Mouse (Mus musculus) liver, embryonic 14.5 days (tissue): Measurements from ENCODE around the gene Gtf3c2. TPM values are rescaled to one million over a fixed set of nuclear protein-coding genes. Genes with fewer than 3 reads are reported as not detected.

Experiments
- ATAC-seq: fragments of 200-750 bp; cut with Nextera tagmentation; 2 replicates; pipeline ENCODE4 v1.8.0; 2017; ENCODE audit warnings: moderate number of reproducible peaks, mild to moderate bottlenecking, moderate library complexity; ENCODE audit not compliant: insufficient read depth
- DNase-seq, 3 experiments: peaks; one replicate each; pipeline ENCODE4 v3.0.0-alpha.2; 2012 to 2013; ENCODE audit warnings: low read depth in 3 of 3, low spot score in 3 of 3
- H3K27ac ChIP-seq: fragments of 300-500 bp; sonication (generic); 2 replicates; pipeline ENCODE4 v1.5.1; 2014; ENCODE audit warnings: moderate library complexity, mild to moderate bottlenecking, control low read depth, inconsistent platforms
- H3K27me3 ChIP-seq: fragments of 300-500 bp; sonication (generic); 2 replicates; pipeline ENCODE4 v1.6.1; 2014; ENCODE audit warnings: mild to moderate bottlenecking, low read length, moderate library complexity; ENCODE audit not compliant: control insufficient read depth, insufficient read depth
- H3K36me3 ChIP-seq: fragments of 300-500 bp; sonication (generic); replicated peaks from 2 replicates; pipeline ENCODE4 v1.6.1; 2014; ENCODE audit warnings: low read depth; ENCODE audit not compliant: control insufficient read depth, insufficient read depth
- H3K4me1 ChIP-seq, 2 experiments: fragments of 200-500 bp in 1 of 2; fragments of 300-500 bp in 1 of 2; sonication (generic) in 1 of 2; replicated peaks; 2 replicates each; pipeline ENCODE4 v1.6.1; 2012 to 2014; ENCODE audit warnings: antibody characterized with exemption in 1 of 2, inconsistent platforms in 1 of 2, low read length in 1 of 2; ENCODE audit not compliant: control insufficient read depth in 2 of 2, insufficient read depth in 2 of 2
- H3K4me2 ChIP-seq: fragments of 300-500 bp; sonication (generic); 2 replicates; pipeline ENCODE4 v1.6.1; 2014; ENCODE audit warnings: low read depth, mild to moderate bottlenecking, control low read depth, moderate library complexity
- H3K4me3 ChIP-seq, 2 experiments: fragments of 200-500 bp in 1 of 2; fragments of 300-500 bp in 1 of 2; sonication (generic) in 1 of 2; 2 replicates each; pipeline ENCODE4 v1.5.1; 2012 to 2014; ENCODE audit warnings: low read depth in 2 of 2, low read length in 2 of 2, mild to moderate bottlenecking in 2 of 2, control low read depth in 1 of 2, inconsistent platforms in 1 of 2, moderate library complexity in 1 of 2; ENCODE audit not compliant: insufficient read depth in 1 of 2
- H3K9ac ChIP-seq: fragments of 300-500 bp; sonication (generic); replicated peaks from 2 replicates; pipeline ENCODE4 v1.6.1; 2014; ENCODE audit warnings: mild to moderate bottlenecking, control low read depth, moderate library complexity
- H3K9me3 ChIP-seq: fragments of 300-500 bp; sonication (generic); 2 replicates; pipeline ENCODE4 v1.6.1; 2016; ENCODE audit warnings: low read length, mixed read lengths; ENCODE audit not compliant: control insufficient read depth
- CTCF ChIP-seq: IDR thresholded peaks from 2 replicates; pipeline ENCODE4 v1.5.1; 2016; ENCODE audit warnings: antibody characterized with exemption, low read depth, control low read depth
- EP300 ChIP-seq: IDR thresholded peaks from 2 replicates; pipeline ENCODE4 v1.6.1; 2016; ENCODE audit warnings: antibody characterized with exemption, low read depth
- WGBS: fragments of 180-500 bp; shearing (Covaris S2); extraction: QIAGEN DNeasy Blood & Tissue Kit; methylation state at CpG from one replicate; pipeline ENCODE4 v1.1.7; 2014; ENCODE audit not compliant: insufficient replicate concordance; 5-methylcytosine and 5-hydroxymethylcytosine counted together
- polyA plus RNA-seq, 2 experiments: library from polyadenylated mRNA; depleted of rRNA in 1 of 2; stranded (reverse) in 1 of 2; unstranded in 1 of 2; fragments of >200 nt; fragmentation: Nextera tagmentation in 1 of 2; extraction: Ambion mirVana in 1 of 2; gene quantifications; 2 replicates each; pipeline versions ENCODE4 v1.2.1 to v1.2.3; 2012 to 2014

Gtf3c2 gene
- polyA plus RNA-seq, 2 experiments = 22.8 to 31.3 TPM

- H3K4me1 ChIP-seq = peaks cover 5 to 11% of the 10 kb centered on the region in 2 experiments
- peak overlapping the region; percentile 75 to 79 for H3K4me3 ChIP-seq
- 9% methylated on average over 42 of the region's 42 CpGs for WGBS
- H3K4me2 ChIP-seq = peak overlapping the region; percentile 93
- DNase-seq (peak in 1 of 3 experiments; percentile 40), ATAC-seq (peak; percentile 56)
- H3K9ac ChIP-seq = peak overlapping the region; percentile 94
- H3K27ac ChIP-seq = peak overlapping the region; percentile 83
- no peaks in the 10 kb centered on the region for H3K27me3 ChIP-seq
- H3K9me3 ChIP-seq = no peaks in the 10 kb centered on the region
- TF ChIP-seq CTCF = no peak
- TF ChIP-seq EP300 = no peak
- H3K36me3 ChIP-seq = peaks cover 52% of the 10 kb centered on the region
Measured at GRCm38 (mm10) chr5:31192045-31192938, 12.3 kb upstream of the Gtf3c2 start.

GRCm38 (mm10) chr5:31190201-31190600, 10.3 kb upstream of the Gtf3c2 start:
- 85% methylated on average over 9 of the region's 9 CpGs for WGBS
- ATAC-seq = no peak
- H3K27me3 ChIP-seq = no peaks in the 10 kb centered on the region
- H3K4me2 ChIP-seq = no peak overlapping the region
- peaks cover 40% of the 10 kb centered on the region for H3K36me3 ChIP-seq
- H3K9ac ChIP-seq = no peak overlapping the region
- H3K27ac ChIP-seq = no peak overlapping the region
- peaks cover 8 to 11% of the 10 kb centered on the region in 2 experiments for H3K4me1 ChIP-seq
- no peak for DNase-seq
- no peaks in the 10 kb centered on the region for H3K9me3 ChIP-seq
- no peak overlapping the region for H3K4me3 ChIP-seq
- no peak for TF ChIP-seq CTCF
- no peak for TF ChIP-seq EP300

GRCm38 (mm10) chr5:31188223-31188840, 8.4 kb upstream of the Gtf3c2 start:
- DNase-seq (no peak), ATAC-seq (no peak)
- Histone ChIP-seq H3K36me3 (peaks cover 33% of the 10 kb centered on the region), H3K4me1 (peaks cover 14% of the 10 kb centered on the region in 2 experiments), H3K9me3 (no peaks in the 10 kb centered on the region), H3K27me3 (no peaks in the 10 kb centered on the region), H3K9ac (no peak overlapping the region), H3K4me3 (no peak overlapping the region), H3K4me2 (no peak overlapping the region), H3K27ac (no peak overlapping the region)
- 66% methylated on average over 4 of the region's 4 CpGs for WGBS
- TF ChIP-seq CTCF (peak; percentile 73), EP300 (no peak)

- H3K27ac ChIP-seq = peak overlapping the region; percentile 76
- peak; percentile 50 for ATAC-seq
- DNase-seq = peak; percentile 67 to 68 (median 67)
- no peak overlapping the region for H3K4me3 ChIP-seq
- H3K36me3 ChIP-seq = peaks cover 18% of the 10 kb centered on the region
- H3K4me2 ChIP-seq = peak overlapping the region; percentile 42
- no peaks in the 10 kb centered on the region for H3K9me3 ChIP-seq
- no peaks in the 10 kb centered on the region for H3K27me3 ChIP-seq
- H3K9ac ChIP-seq = peak overlapping the region; percentile 28; the same call in 1 of the 2 replicates
- 15% methylated on average over 4 of the region's 4 CpGs for WGBS
- H3K4me1 ChIP-seq = peaks cover 21 to 23% of the 10 kb centered on the region in 2 experiments
- TF ChIP-seq EP300 (peak; percentile 74), CTCF (no peak)
Measured at GRCm38 (mm10) chr5:31183678-31184077, 3.7 kb upstream of the Gtf3c2 start.
